Mouse (Mus musculus) large intestine, adult 2 months (tissue): ENCODE data around the gene Cops7b. TPM values are rescaled to one million over a fixed set of nuclear protein-coding genes. Genes with fewer than 3 reads are reported as not detected.

Source experiments
- DNase-seq: peaks from one replicate; pipeline ENCODE4 v3.0.0-alpha.2; 2012; ENCODE audit warnings: low read depth, low spot score
- WGBS: fragments of 180-500 bp; shearing (Covaris S2); methylation state at CpG from one replicate; pipeline ENCODE4 v1.1.7; 2018; 5-methylcytosine and 5-hydroxymethylcytosine counted together
- polyA plus RNA-seq: library from polyadenylated mRNA; depleted of rRNA; stranded (reverse); fragments of >200 nt; gene quantifications from 2 replicates; pipeline ENCODE4 v1.2.3, GENCODE M21; 2012; rRNA removed

Cops7b gene
- polyA plus RNA-seq, 1 experiment = 26.6 TPM

DNA sequence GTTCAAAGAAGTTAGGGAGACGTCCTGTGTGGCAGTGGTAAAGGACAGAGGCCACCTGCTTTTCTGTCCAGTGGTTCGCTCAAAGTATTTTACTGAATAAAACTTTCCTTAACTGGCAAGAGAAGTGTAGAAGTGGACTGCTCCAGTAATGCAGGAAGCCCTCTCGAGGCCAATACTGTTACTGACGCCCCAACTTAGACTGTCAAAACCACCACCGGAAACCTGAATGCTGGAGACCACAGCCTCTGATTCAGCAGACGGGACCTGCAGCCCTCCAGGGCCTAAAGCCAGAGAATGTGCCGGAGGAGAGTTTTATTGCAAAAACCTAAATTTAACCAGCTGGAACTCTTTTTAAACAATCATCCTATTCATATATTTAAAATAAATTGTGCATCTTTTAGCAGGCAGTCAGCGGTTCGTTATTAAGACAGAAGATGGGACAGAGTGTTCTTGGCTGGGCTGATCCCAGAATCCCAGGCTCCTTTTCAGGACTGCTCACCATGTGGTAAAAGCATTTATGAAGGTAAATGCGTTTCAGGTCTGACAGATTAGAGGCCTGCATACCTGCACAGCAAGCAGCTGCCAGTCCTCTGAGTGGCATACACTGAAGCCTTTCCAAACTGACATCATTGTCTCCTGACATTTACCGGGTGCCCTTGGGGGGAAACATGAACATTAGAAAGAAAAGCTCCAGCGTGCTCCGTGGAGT is 60.6 kb downstream of the Cops7b start:
- no peak for DNase-seq
- 56% methylated on average over 13 of the region's 13 CpGs for WGBS

DNA sequence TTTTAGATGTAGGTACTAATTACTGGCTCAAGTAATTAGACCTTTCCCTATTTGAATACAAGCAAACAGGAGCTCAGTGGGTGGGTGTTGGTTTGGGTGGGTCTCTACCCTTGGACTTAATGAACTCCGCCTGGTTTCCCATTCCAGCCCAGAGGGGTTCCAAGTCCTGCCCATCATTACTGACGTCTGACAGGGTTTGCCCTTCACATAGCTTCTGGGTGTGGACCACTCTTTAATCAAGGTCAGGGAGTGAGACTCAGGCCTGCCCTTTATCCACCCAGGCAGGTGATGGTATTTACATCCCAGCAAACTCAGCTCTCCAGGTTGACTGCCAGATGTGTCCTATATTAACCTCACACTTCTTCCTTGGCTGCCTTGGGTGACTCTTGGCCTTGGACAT is 64.8 kb downstream of the Cops7b start:
- DNase-seq = no peak
- 49% methylated on average over 2 of the region's 2 CpGs for WGBS

GRCm38 (mm10) chr1:86650272-86650671 is 67.6 kb downstream of the Cops7b start:
- no peak for DNase-seq
- WGBS = 14% methylated on average over 6 of the region's 6 CpGs

- WGBS = 36% methylated on average over 4 of the region's 4 CpGs
- DNase-seq = no peak
Measured at GRCm38 (mm10) chr1:86652675-86653074, 70.0 kb downstream of the Cops7b start.

DNA sequence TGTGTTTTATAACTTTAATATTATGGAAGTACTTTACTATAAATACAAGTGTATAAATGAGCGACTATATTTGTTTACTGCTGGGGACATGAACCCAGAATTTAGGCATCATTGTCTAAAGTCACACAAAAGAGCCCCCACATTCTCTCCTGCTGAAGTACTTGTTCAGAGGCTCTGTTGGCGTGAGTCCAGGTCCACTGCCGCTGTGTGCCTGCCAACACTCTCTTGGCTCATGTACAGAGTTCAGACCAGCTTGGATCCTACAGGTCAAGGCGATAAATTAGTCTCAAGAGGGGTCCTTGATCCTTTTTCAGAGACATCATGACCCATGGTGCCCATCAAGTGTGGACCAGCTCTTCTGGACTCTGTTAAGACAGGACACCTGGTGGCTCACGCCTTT is 74.4 kb downstream of the Cops7b start:
- 60% methylated on average over 5 of the region's 5 CpGs for WGBS
- DNase-seq = no peak

Other genes with a start within 250 kb of the Cops7b start
- 4.9 and 6.1 TPM in 2 replicates for gene Ncl, start 223.5 kb upstream of the Cops7b start, polyA plus RNA-seq
- 4.4 and 7.5 TPM in 2 replicates for gene Nmur1, start 156.7 kb upstream of the Cops7b start, polyA plus RNA-seq
- gene Tex44, start 156.6 kb upstream of the Cops7b start, polyA plus RNA-seq = not detected in 2 replicates
- gene Ptma, start 56.2 kb upstream of the Cops7b start, polyA plus RNA-seq = 713 and 836 TPM in 2 replicates
- 13.8 and 15.2 TPM in 2 replicates for gene Pde6d, start 275 bp upstream of the Cops7b start, polyA plus RNA-seq
- gene Nppc, start 87.7 kb downstream of the Cops7b start, polyA plus RNA-seq = 0.36 TPM in 1 of 2 replicates, not detected in the other
- 9.0 and 11.0 TPM in 2 replicates for gene Dis3l2, start 120.9 kb downstream of the Cops7b start, polyA plus RNA-seq